Mouse (Mus musculus) embryonic facial prominence, embryonic 11.5 days (tissue): ENCODE results near the gene Gjc2. TPM values are rescaled to one million over a fixed set of nuclear protein-coding genes. Genes with fewer than 3 reads are reported as not detected.
A peak's percentile ranks its signal among the peaks of the same experiment; 100 is the strongest.

ENCODE experiments used
- ATAC-seq: fragments of 200-750 bp; cut with Nextera tagmentation; replicated peaks from 2 replicates; pipeline ENCODE4 v1.8.0; 2017; ENCODE audit warnings: low read depth; ENCODE audit not compliant: insufficient number of reproducible peaks, low FRiP score, low TSS enrichment
- DNase-seq: peaks from one replicate; pipeline ENCODE4 v3.0.0-alpha.2; 2015; ENCODE audit warnings: low spot score
- H3K27ac ChIP-seq: fragments of 300-500 bp; sonication (generic); replicated peaks from 2 replicates; pipeline ENCODE4 v1.5.1; 2014; ENCODE audit warnings: mild to moderate bottlenecking, low read depth, low read length, control low read depth
- H3K27me3 ChIP-seq: fragments of 300-500 bp; sonication (generic); 2 replicates; pipeline ENCODE4 v1.6.1; 2014; ENCODE audit warnings: mild to moderate bottlenecking, low read length, moderate library complexity, mixed read lengths; ENCODE audit not compliant: control insufficient read depth, insufficient read depth
- H3K36me3 ChIP-seq: fragments of 300-500 bp; sonication (generic); replicated peaks from 2 replicates; pipeline ENCODE4 v1.6.1; 2014; ENCODE audit warnings: low read depth, mild to moderate bottlenecking, low read length, moderate library complexity, mixed read lengths; ENCODE audit not compliant: control insufficient read depth, insufficient read depth
- H3K4me1 ChIP-seq: fragments of 300-500 bp; sonication (generic); 2 replicates; pipeline ENCODE4 v1.6.1; 2014; ENCODE audit warnings: low read length, mixed read lengths; ENCODE audit not compliant: control insufficient read depth, insufficient read depth
- H3K4me2 ChIP-seq: fragments of 300-500 bp; sonication (generic); 2 replicates; pipeline ENCODE4 v1.6.1; 2014; ENCODE audit warnings: low read depth, mild to moderate bottlenecking, control low read depth, low read length, moderate library complexity
- H3K4me3 ChIP-seq: fragments of 300-500 bp; sonication (generic); 2 replicates; pipeline ENCODE4 v1.5.1; 2014; ENCODE audit warnings: low read depth, low read length, control low read depth
- H3K9ac ChIP-seq: fragments of 300-500 bp; sonication (generic); replicated peaks from 2 replicates; pipeline ENCODE4 v1.6.1; 2014; ENCODE audit warnings: mild to moderate bottlenecking, control low read depth, low read length
- H3K9me3 ChIP-seq: fragments of 300-500 bp; sonication (generic); replicated peaks from 2 replicates; pipeline ENCODE4 v1.6.1; 2016; ENCODE audit warnings: mild to moderate bottlenecking, low read length, inconsistent platforms, mixed read lengths; ENCODE audit not compliant: control insufficient read depth
- WGBS: fragments of 180-500 bp; shearing (Covaris S2); extraction: QIAGEN DNeasy Blood & Tissue Kit; methylation state at CpG from one replicate; pipeline ENCODE4 v1.1.7; 2014; 5-methylcytosine and 5-hydroxymethylcytosine counted together
- polyA plus RNA-seq: library from polyadenylated mRNA; unstranded; fragments of >200 nt; fragmentation: Nextera tagmentation; extraction: Ambion mirVana; gene quantifications from 2 replicates; pipeline ENCODE4 v1.2.1, GENCODE M21; 2014

The Gjc2 gene
- polyA plus RNA-seq, 1 experiment from 2014 or later = not detected

- H3K4me3 ChIP-seq = peak within 1 kb of the TSS; percentile 84
- no peaks in the 10 kb centered on the region; the same call in 1 of the 2 replicates for H3K4me1 ChIP-seq
- ATAC-seq (peak; percentile 90), DNase-seq (peak; percentile 96)
- H3K27ac ChIP-seq = peak within 1 kb of the TSS; percentile 35; the same call in 1 of the 2 replicates
- H3K27me3 ChIP-seq = no peaks in the 10 kb centered on the region
- under 1% methylated on average over 63 of the region's 63 CpGs for WGBS
- H3K36me3 ChIP-seq = no peaks in the 10 kb centered on the region; the same call in none of the 2 replicates
- H3K4me2 ChIP-seq = peak within 1 kb of the TSS; percentile 76
- H3K9ac ChIP-seq = peak within 1 kb of the TSS; percentile 85
- H3K9me3 ChIP-seq = no peaks in the 10 kb centered on the region
Measured at GRCm38 (mm10) chr11:59202081-59202995, 19.3 kb upstream of the Gjc2 start, which contains the start of gene Mrpl55. Gene Mrpl55, plus strand, starts transcription at chr11:59202486.

DNA sequence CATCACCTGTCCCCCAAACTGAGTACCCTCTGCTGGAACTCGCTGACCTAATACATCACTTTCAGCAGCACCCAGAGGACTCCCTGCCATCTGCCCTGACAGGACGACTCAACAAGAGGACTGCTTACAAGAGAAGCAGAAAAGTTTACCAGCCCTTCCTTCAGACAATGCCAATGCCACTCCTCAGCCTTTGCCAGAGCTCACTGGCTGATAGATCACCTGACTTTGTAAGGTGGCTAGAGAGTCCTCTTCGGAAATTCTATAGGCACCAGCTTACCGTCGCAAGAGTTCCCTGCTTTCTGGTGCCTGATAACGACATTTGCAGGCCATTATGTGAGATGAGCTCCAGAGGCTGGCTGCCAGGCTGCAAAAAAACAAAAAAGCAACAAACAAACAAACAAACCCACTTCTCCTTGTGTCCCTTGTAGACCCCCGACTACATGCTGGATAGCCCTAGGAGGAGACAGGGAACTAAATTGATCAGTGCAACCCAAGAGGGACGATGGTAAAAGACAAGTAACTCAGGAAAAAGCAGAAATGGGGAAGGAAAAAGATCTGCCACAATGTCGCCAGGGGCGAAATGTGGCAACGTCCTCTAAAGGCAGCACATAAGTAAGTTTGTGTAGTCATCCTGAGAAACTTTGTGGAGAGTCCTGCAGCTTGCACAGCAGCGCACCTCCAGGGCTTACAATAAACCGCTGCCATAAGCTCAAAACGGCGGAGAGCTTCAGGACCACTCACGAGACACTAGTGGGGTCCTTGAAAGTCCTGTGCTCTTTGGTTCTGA lies 18.4 kb upstream of the Gjc2 start:
- Histone ChIP-seq H3K27me3 (no peaks in the 10 kb centered on the region), H3K9me3 (no peaks in the 10 kb centered on the region), H3K27ac (no peak overlapping the region), H3K4me2 (peak overlapping the region; percentile 76), H3K4me3 (peak overlapping the region; percentile 84), H3K36me3 (no peaks in the 10 kb centered on the region; the same call in none of the 2 replicates), H3K4me1 (no peaks in the 10 kb centered on the region; the same call in 1 of the 2 replicates), H3K9ac (peak overlapping the region; percentile 85)
- no peak for DNase-seq
- WGBS = 33% methylated on average over 16 of the region's 16 CpGs
- no peak for ATAC-seq

DNA sequence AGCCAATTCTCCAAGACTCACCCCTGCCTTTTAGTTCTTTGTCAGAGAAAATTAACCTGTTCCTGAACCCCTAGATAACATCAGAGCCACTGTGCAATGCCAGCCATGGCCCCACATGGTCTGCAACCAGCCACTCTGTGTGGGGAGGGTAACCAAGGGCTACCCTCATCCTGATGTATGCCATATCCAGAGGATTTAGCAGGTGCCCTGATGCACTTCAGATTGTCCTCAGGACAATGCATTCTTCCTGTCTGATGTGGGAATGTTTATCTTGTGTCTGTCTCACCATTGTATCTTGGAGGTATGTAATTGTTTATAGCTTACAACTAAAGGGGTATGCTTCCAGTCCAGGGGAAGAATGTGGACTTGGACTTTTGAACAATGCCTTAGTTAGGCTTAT lies 13.2 kb upstream of the Gjc2 start:
- no peak overlapping the region for H3K4me3 ChIP-seq
- H3K27me3 ChIP-seq = no peaks in the 10 kb centered on the region
- no peak overlapping the region for H3K9ac ChIP-seq
- DNase-seq (no peak), ATAC-seq (no peak)
- H3K9me3 ChIP-seq = no peaks in the 10 kb centered on the region
- H3K27ac ChIP-seq = no peak overlapping the region
- no peak overlapping the region for H3K4me2 ChIP-seq
- H3K4me1 ChIP-seq = no peaks in the 10 kb centered on the region; the same call in 1 of the 2 replicates
- no peaks in the 10 kb centered on the region; the same call in 1 of the 2 replicates for H3K36me3 ChIP-seq

GRCm38 (mm10) chr11:59192059-59192386 lies 9.0 kb upstream of the Gjc2 start, which contains the start of gene Guk1:
Gene Guk1, minus strand, starts transcription at chr11:59192212.
- H3K4me3 ChIP-seq = peak within 1 kb of the TSS; percentile 64
- H3K4me1 ChIP-seq = no peaks in the 10 kb centered on the region
- no peaks in the 10 kb centered on the region for H3K36me3 ChIP-seq
- ATAC-seq (no peak), DNase-seq (no peak)
- H3K9me3 ChIP-seq = no peaks in the 10 kb centered on the region
- 5% methylated on average over 16 of the region's 16 CpGs for WGBS
- H3K27ac ChIP-seq = peak within 1 kb of the TSS; percentile 75
- peak within 1 kb of the TSS; percentile 72 for H3K4me2 ChIP-seq
- peak within 1 kb of the TSS; percentile 73 for H3K9ac ChIP-seq
- H3K27me3 ChIP-seq = no peaks in the 10 kb centered on the region

DNA sequence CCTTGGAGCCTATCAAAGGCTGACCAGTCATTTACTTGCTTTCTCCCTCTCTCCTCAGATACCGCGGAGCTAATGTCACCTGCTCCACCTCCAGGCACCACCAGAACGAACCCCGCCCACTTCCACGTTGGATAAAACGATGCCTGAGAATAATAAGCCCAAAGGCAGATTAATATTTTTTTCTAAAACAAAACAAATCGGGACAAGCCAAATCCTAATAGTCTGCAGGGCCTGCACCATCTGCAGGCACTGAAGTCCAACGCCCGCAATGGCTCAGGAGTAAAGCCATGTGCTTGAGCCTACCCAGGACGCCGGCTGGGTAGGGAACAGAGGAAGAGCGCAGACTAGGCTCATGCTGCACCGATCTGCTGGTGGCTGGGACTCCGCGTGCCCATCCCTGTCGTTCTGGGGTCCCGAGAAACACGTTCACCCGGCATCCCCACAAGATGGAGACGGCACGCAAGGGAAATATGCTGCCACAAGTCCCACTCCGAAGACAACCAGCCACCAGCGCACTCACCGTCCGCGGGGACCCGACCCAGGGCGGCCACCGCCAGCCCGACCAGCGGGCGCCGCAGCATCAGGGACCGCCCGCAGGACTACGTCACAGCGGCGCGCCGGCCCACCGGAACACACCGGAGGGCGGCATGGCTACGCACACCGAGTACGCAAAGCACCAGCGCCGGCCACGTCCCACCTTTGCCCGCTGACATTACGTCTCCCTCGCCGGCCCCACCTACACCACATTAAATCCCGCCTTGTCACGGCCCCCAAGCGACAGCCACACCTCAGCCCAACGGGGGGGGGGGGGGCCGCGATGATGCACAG lies 8.4 kb upstream of the Gjc2 start:
- Histone ChIP-seq H3K4me1 (no peaks in the 10 kb centered on the region), H3K27me3 (no peaks in the 10 kb centered on the region), H3K9me3 (no peaks in the 10 kb centered on the region), H3K36me3 (no peaks in the 10 kb centered on the region), H3K4me2 (peak overlapping the region; percentile 72), H3K9ac (peak overlapping the region; percentile 73), H3K27ac (peak overlapping the region; percentile 75), H3K4me3 (peak overlapping the region; percentile 64)
- ATAC-seq (peak; percentile 95), DNase-seq (peak; percentile 92)
- WGBS = under 1% methylated on average over 57 of the region's 59 CpGs

- no peak overlapping the region for H3K4me3 ChIP-seq
- 85% methylated on average over 6 of the region's 6 CpGs for WGBS
- no peaks in the 10 kb centered on the region for H3K27me3 ChIP-seq
- DNase-seq (no peak), ATAC-seq (no peak)
- peaks cover 4% of the 10 kb centered on the region for H3K36me3 ChIP-seq
- H3K27ac ChIP-seq = no peak overlapping the region
- no peak overlapping the region for H3K9ac ChIP-seq
- H3K9me3 ChIP-seq = no peaks in the 10 kb centered on the region
- no peak overlapping the region for H3K4me2 ChIP-seq
- H3K4me1 ChIP-seq = no peaks in the 10 kb centered on the region
Measured at GRCm38 (mm10) chr11:59187706-59188105, 4.7 kb upstream of the Gjc2 start.

DNA sequence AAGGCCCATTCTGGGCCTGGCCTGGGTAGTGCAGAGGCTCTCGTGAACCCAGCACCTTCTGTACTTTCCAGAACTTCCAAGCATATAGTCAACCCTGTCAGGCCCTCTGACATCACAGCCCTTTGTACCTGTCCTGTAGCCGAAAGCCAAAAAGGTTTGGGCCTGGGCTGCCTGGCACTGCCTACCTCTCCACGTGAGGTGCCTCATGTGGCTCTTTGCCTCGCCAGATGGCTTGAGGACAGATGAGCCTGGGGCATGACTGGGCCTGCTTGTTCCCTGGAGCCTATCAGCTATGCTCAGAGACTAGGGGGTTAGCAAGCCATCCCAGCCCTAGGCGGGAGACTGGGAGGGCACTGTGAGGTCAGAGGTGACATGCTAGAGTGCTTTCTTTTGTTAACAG lies 2.5 kb upstream of the Gjc2 start:
- H3K4me1 ChIP-seq = no peaks in the 10 kb centered on the region
- no peak overlapping the region for H3K27ac ChIP-seq
- H3K4me3 ChIP-seq = no peak overlapping the region
- ATAC-seq = no peak
- H3K9ac ChIP-seq = no peak overlapping the region
- no peaks in the 10 kb centered on the region for H3K27me3 ChIP-seq
- peaks cover 4% of the 10 kb centered on the region for H3K36me3 ChIP-seq
- 82% methylated on average over 5 of the region's 5 CpGs for WGBS
- no peak for DNase-seq
- no peak overlapping the region for H3K4me2 ChIP-seq
- H3K9me3 ChIP-seq = no peaks in the 10 kb centered on the region
